Mouse (Mus musculus) skeletal muscle tissue, adult 2 months (tissue): Measurements from ENCODE around the gene Akap13.

Experiments used
- DNase-seq: peaks from one replicate; pipeline ENCODE4 v3.0.0-alpha.2; 2012; ENCODE audit warnings: low read depth, low spot score

Akap13 gene

DNA sequence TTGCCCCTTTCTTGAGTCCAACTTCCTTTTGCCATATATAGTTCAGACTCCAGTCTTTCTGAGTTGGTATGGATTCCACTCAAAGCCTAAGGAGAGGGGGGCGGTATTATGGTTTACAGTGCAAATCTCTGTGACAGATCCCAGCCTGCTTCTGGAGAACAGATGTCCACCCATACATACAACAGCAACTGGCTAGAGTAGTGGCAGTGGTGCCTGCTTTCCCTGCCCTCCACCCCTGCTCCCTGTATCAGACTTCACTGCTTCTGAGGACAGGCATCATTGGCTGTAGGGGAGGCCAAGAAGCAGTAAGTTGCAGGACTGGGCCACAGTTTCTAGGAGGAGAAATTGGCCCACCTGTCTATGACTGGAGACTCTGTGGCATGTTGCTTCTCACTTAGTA is 102.9 kb downstream of the Akap13 start:
- no peak for DNase-seq

DNA sequence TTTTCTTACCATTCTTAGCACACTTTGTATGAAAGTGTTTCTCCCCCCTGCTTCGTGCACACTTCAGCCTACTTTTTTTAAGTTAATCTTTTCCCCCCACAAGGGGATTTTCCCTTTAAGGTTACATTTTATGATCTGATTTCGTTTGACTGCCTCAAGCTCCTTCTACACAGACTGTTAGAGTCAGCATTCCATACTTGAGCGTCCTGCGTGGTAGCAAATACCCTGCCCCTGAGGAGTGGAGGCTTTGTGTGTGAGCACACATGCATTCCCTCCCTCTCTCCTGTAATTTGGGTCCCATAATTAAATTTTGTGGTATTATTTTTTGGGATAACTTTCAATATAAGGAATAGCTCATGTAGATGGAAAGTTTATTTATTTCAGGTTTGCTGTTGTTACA is 103.8 kb downstream of the Akap13 start:
- DNase-seq = no peak

GRCm38 (mm10) chr7:75559915-75560314 is 104.6 kb downstream of the Akap13 start:
- DNase-seq = no peak

DNA sequence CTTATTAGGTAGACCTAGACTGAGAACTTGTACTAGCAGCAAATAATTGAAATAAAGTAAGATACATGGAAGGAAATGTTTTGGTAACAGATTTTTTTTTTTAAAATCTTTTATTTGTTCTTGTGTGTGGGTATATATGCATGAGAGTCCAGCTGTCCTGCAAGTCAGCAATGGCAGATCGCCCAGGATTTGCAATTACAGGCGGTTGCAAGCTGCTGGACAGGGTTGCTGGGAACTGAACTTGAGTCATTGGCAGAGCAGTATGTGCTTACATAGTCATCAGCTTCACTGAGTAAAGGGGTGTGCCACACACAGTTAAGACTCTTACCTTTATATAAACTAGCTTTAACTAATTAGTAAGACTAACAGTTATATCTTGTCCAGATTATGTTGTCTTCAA is 105.2 kb downstream of the Akap13 start:
- no peak for DNase-seq

DNA sequence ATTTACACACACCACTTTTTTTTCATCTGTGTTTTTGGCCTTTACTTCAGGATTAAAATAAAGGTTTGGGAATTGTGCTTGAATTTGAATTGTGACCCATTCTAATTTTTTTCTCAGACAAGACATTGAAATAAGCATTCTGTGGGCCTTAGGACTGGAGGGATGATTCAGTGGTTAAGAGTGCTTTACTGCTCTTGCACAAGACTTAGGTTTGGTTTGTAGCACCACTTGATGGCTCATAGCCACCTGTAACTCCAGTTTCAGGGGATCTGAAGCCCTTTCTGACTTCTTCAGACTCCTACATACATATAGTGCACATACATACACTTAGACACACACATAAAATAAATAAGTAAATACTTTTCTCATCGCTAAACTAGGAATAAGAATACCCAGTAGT is 105.8 kb downstream of the Akap13 start:
- no peak for DNase-seq

GRCm38 (mm10) chr7:75568276-75568675 is 112.9 kb downstream of the Akap13 start:
- no peak for DNase-seq

DNA sequence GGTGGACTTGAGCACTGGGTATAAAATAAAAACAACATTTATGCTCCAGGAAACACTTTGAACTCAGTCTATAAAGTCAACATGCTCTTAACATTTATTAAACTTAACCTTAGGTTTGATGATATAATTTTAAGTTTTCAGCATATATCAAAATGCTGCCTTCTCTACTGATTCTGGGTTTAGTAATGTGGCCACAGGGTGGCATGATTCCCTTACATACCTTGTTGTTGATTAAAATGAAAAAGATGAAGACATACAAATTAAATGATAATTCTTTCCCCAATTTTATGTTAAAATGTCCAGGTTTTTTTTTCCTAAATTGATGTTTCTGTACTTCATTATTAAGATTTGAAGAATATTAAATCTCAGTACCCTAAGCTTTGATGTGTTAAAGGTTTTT is 113.5 kb downstream of the Akap13 start:
- no peak for DNase-seq

DNA sequence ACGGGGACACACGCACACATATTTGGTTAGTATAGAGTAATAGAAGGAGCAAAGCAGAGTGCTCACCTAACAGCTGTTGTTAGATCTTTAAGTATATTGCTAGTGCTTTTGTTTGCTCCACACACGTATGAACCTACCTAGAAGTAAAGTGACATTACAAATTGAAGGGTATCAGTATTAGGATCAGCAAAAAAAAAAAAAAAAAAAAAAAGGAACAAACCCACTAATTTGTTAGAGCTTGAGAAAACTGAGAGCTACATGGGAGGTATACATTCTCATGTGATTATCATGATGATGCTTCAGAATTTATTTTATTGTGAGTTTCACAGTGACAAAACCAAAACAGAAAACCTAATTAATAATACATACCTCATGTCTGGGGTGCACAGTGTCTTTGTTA is 114.9 kb downstream of the Akap13 start:
- no peak for DNase-seq

DNA sequence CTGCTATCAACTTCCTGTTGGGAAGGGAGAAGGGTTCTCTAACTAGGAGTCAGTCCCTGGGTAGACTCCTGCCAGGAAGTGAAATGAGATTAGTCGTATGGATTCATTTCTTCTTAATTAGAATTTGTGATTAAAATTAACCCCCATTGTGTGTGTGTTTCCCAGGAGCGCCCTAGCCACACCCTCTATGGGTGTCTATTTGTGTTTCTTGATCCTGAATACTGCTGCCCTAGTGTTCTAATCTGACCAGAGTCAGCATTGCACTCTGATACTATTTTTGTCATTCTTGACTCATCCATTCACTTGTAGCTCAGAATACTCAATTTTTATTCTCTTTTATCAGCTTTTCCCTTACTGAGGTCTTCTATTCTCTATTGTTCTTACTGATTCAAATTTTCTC is 115.7 kb downstream of the Akap13 start:
- no peak for DNase-seq

- no peak for DNase-seq
These were observed 116.8 kb downstream of the Akap13 start for GRCm38 (mm10) chr7:75572127-75572526.

GRCm38 (mm10) chr7:75575120-75575649 is 119.9 kb downstream of the Akap13 start:
- peak; percentile 74 for DNase-seq

- DNase-seq = no peak
These were observed 120.7 kb downstream of the Akap13 start for GRCm38 (mm10) chr7:75575800-75576585.

DNA sequence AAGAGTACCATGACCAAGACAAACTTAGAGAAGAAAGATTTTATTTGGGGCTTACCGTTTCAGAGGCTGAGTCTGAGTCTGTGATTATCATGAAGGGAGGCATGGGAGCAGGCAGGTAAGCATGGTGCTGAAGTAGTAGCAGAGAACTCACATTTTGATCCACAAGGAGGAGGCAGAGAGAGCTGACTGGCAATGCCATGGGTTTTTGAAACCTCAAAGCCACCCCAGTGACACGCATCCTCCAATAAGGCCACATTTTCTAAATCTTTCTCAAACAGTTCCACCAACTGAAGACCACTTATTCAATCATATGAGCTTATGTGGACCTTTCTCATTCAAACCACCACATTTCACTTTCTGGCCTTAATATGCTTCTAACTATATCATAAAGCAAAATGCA is 121.5 kb downstream of the Akap13 start:
- no peak for DNase-seq

GRCm38 (mm10) chr7:75577353-75577752 is 122.0 kb downstream of the Akap13 start:
- DNase-seq = no peak

- no peak for DNase-seq
These were observed 123.3 kb downstream of the Akap13 start for GRCm38 (mm10) chr7:75578647-75579046.

DNA sequence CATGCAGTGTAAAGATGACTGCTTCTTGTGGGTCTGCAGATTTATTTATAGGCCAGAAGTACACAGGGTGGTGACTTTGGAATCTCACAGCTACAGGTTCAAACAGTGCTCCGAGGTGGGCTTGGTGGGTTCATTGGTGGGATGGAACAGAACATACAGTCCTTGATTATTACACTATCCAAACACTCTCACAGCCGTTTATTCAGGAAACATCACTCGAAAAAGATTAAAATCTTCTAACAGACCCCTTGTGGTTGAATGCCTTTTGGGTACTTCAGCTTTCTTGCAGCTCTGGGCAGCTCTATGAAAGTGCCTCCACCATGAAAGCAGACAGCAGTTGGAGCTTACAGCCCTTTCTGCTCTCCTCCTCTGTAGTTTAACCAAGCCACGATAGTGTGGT is 126.8 kb downstream of the Akap13 start:
- no peak for DNase-seq

DNA sequence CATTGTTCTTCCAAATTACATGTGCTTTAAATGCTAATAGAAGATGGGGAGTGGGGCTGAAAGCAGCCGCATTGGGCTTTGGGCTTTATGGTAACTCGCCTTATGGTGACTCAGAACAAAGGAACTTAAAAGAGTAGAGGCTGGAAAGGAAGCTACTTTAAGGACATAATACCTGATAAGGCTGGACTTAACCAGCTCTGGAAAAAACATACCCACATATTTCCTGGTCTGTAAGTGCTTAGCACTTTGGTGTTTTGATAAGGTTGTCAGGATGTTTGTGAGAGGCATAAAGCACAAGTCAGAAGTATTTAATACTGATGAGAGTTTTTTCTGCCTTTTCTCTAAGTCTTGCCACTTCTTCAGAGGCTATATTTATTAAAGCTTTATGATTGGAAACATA is 128.8 kb downstream of the Akap13 start:
- DNase-seq = no peak

DNA sequence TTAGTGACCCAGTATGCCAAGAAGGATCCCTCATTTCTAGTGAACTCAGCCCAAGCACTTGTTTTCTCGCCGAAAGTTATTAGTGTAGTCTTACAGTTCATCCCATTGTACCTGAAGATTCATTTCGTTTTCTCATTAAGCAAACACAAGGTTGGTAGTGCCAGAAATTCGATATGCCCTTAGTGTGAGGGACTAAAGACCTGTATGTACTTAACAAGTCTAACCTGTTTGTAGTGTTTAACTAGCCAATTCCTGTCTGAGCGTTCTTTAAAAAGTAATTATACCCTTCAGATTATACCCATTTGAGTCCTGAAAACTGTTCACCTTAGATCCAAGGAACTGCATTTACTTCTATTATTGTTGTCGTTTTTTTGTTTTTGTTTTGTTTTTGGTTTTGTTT is 130.1 kb downstream of the Akap13 start:
- DNase-seq = no peak

DNA sequence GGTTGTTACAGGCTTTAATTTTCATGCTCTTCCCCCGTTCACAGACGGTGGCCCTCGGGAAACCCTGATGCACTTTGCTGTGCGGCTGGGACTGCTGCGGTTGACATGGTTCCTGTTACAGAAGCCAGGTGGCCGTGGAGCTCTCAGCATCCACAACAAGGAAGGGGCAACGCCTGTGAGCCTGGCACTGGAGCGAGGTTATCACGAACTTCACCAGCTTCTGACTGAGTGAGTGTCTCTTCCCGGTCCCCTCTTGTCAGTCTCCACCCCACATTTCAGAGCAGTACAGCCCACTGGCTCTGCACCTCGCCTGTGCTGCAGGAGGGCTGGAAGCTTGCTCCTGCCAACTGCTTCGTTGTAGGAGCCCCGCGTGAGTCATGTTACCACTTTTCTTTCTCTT is 130.8 kb downstream of the Akap13 start:
- no peak for DNase-seq

DNA sequence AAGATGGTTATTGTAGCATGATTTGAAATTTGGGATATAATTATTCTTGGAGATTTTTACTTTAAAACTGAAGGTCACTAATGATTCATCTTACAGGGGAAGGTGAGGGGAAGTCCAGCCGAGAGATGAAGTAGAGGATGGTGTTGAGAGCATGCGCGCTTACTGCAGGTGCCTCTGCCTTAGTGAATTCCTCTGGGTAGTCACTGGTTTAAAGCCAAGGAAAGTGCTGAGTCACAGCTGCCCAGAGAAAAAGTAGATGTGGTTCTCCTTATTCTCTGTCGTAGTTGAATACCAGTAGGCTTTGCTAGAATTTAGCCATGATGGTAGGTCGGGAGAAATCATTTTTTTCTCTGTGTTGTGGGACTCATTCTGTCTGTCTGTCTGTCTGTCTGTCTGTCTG is 132.4 kb downstream of the Akap13 start:
- DNase-seq = no peak

DNA sequence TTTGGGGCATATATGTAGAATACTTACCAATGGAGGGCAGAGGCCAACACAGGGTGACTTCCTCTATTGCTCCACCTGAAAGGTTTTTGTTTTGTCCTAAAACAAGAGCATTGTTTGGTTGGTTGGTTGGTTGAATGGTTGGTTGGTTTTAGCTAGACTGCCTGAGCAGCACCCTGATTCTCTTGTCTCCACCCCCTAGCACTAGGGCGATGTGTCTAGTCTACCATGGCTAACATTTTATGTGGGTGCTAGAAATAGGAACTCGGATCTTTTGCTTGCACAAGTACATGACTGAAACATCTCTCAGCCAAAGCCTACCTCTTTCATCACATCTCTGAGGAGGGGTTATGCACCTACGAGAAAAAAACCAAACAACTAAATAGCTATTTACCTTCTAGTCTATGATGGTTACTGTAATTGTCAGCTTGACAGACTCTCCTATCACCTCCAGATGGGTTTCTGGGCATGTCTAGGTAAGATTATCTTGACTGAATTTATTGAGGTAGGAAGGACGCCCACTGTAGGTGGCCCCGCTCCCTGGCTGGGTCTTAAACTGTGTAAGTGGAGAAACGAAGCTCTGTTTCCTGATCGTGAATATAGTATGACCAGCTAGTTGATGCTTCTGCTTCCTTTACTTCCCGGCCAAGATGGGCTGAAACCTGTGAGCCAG is 134.1 kb downstream of the Akap13 start:
- DNase-seq = no peak

DNA sequence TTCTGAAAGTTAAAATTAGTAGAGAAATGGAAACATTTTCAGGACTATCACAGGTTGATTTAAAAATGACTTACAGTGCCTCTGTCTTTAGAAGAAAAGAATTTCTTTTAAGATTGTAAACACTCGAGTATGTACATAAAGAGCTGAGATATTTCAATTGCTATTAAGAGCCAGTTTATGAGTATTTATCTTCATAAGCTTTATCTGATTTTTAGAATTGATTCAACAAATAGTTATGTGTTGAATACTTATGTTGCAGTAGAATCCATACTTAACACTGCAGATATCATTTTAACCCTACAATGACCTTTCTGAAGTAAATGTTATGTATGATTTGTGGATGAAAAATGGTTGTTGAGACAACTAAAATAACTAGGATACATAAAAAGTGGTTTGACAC is 136.6 kb downstream of the Akap13 start:
- no peak for DNase-seq

- no peak for DNase-seq
These were observed 139.5 kb downstream of the Akap13 start for GRCm38 (mm10) chr7:75594801-75595200.
